Mouse (Mus musculus) frontal cortex, postnatal 14 days (tissue): Measurements from ENCODE around the gene Wdr1.
A peak's percentile ranks its signal among the peaks of the same experiment; 100 is the strongest.
"Not testable (repeated sequence)": the region's sequence is repeated elsewhere in the genome, so short reads cannot be mapped to it uniquely, and the experiment has no call there.

ENCODE experiments used
- DNase-seq, 2 experiments: peaks; one replicate each; pipeline ENCODE4 v3.0.0; 2022; ENCODE audit warnings: low spot score in 2 of 2

The Wdr1 gene

GRCm38 (mm10) chr5:38563121-38563520 lies at the start of gene Wdr1:
Wdr1 (minus strand) TSS chr5:38563221.
- DNase-seq = no peak

- DNase-seq = no peak
These were observed 48.1 kb upstream of the Wdr1 start for GRCm38 (mm10) chr5:38611118-38611517.

GRCm38 (mm10) chr5:38608219-38608618 lies 45.2 kb upstream of the Wdr1 start:
- DNase-seq = not testable (repeated sequence)

- DNase-seq = no peak
These were observed 35.8 kb upstream of the Wdr1 start for GRCm38 (mm10) chr5:38598647-38599304.

- DNase-seq = no peak
These were observed 25.9 kb upstream of the Wdr1 start for GRCm38 (mm10) chr5:38588924-38589323.

- DNase-seq = no peak
These were observed 22.4 kb upstream of the Wdr1 start for GRCm38 (mm10) chr5:38585450-38585849.

- DNase-seq = peak; percentile 17 to 18
These were observed 20.0 kb upstream of the Wdr1 start for GRCm38 (mm10) chr5:38583026-38583425.

- no peak for DNase-seq
These were observed 17.7 kb upstream of the Wdr1 start for GRCm38 (mm10) chr5:38580703-38581102.

- DNase-seq = no peak
These were observed 7.9 kb upstream of the Wdr1 start for GRCm38 (mm10) chr5:38570876-38571275.

GRCm38 (mm10) chr5:38568652-38569051 lies 5.6 kb upstream of the Wdr1 start:
- DNase-seq = no peak

GRCm38 (mm10) chr5:38564831-38565230 lies 1.8 kb upstream of the Wdr1 start:
- no peak for DNase-seq

GRCm38 (mm10) chr5:38561426-38562024 lies 1.5 kb downstream of the Wdr1 start:
- peak; percentile 92 to 97 for DNase-seq

GRCm38 (mm10) chr5:38560586-38561425 lies 2.2 kb downstream of the Wdr1 start:
- peak in 1 of 2 experiments; percentile 46 for DNase-seq

- no peak for DNase-seq
These were observed 4.2 kb downstream of the Wdr1 start for GRCm38 (mm10) chr5:38558831-38559230.

- DNase-seq = no peak
These were observed 5.2 kb downstream of the Wdr1 start for GRCm38 (mm10) chr5:38557811-38558210.

- no peak for DNase-seq
These were observed 6.6 kb downstream of the Wdr1 start for GRCm38 (mm10) chr5:38556406-38556805.

GRCm38 (mm10) chr5:38553953-38554352 lies 9.1 kb downstream of the Wdr1 start:
- DNase-seq = no peak

GRCm38 (mm10) chr5:38553491-38553890 lies 9.5 kb downstream of the Wdr1 start:
- no peak for DNase-seq

GRCm38 (mm10) chr5:38552615-38553014 lies 10.4 kb downstream of the Wdr1 start:
- DNase-seq = no peak

- DNase-seq = no peak
These were observed 12.7 kb downstream of the Wdr1 start for GRCm38 (mm10) chr5:38550221-38550768.

GRCm38 (mm10) chr5:38549461-38549909 lies 13.5 kb downstream of the Wdr1 start:
- no peak for DNase-seq

GRCm38 (mm10) chr5:38547375-38547774 lies 15.6 kb downstream of the Wdr1 start:
- DNase-seq = peak; percentile 50 to 77
